Mouse (Mus musculus) forebrain, embryonic 11.5 days (tissue): ENCODE measurements at regions not wholly inside any gene's neighbourhood (a gene's known extent, or its start where the extent isn't known, plus 50 kb on each side); places are given as distances from the start of the nearest gene placed in this dataset.
"Not testable (repeated sequence)": the region's sequence is repeated elsewhere in the genome, so short reads cannot be mapped to it uniquely, and the experiment has no call there.

Experiments
- ATAC-seq: fragments of 200-750 bp; cut with Nextera tagmentation; replicated peaks from 2 replicates; pipeline ENCODE4 v1.8.0; 2017; ENCODE audit warnings: moderate TSS enrichment; ENCODE audit not compliant: low FRiP score
- DNase-seq: peaks from one replicate; pipeline ENCODE4 v3.0.0-alpha.2; 2017; ENCODE audit warnings: low spot score
- H3K27ac ChIP-seq: fragments of 300-500 bp; sonication (generic); 2 replicates; pipeline ENCODE4 v1.5.1; 2014; ENCODE audit warnings: low read depth, low read length
- H3K27me3 ChIP-seq: fragments of 300-500 bp; sonication (generic); 2 replicates; pipeline ENCODE4 v1.6.1; 2014; ENCODE audit warnings: mild to moderate bottlenecking, low read length, mixed read lengths; ENCODE audit not compliant: control insufficient read depth, insufficient read depth
- H3K36me3 ChIP-seq: fragments of 300-500 bp; sonication (generic); 2 replicates; pipeline ENCODE4 v1.6.1; 2014; ENCODE audit warnings: mild to moderate bottlenecking, low read length, moderate library complexity, mixed read lengths; ENCODE audit not compliant: control insufficient read depth, insufficient read depth
- H3K4me1 ChIP-seq: fragments of 300-500 bp; sonication (generic); replicated peaks from 2 replicates; pipeline ENCODE4 v1.6.1; 2014; ENCODE audit warnings: low read length, mixed read lengths; ENCODE audit not compliant: control insufficient read depth, insufficient read depth
- H3K4me2 ChIP-seq: fragments of 300-500 bp; sonication (generic); 2 replicates; pipeline ENCODE4 v1.6.1; 2014; ENCODE audit warnings: low read depth, mild to moderate bottlenecking, low read length, moderate library complexity, mixed read lengths; ENCODE audit not compliant: severe bottlenecking
- H3K4me3 ChIP-seq: fragments of 300-500 bp; sonication (generic); 2 replicates; pipeline ENCODE4 v1.5.1; 2014; ENCODE audit warnings: low read depth, low read length
- H3K9ac ChIP-seq: fragments of 300-500 bp; sonication (generic); 2 replicates; pipeline ENCODE4 v1.6.1; 2014; ENCODE audit warnings: low read length
- H3K9me3 ChIP-seq: fragments of 300-500 bp; sonication (generic); 2 replicates; pipeline ENCODE4 v1.6.1; 2016; ENCODE audit warnings: low read length, mixed read lengths; ENCODE audit not compliant: control insufficient read depth
- WGBS: fragments of 180-500 bp; shearing (Covaris S2); extraction: QIAGEN DNeasy Blood & Tissue Kit; methylation state at CpG from one replicate; pipeline ENCODE4 v1.1.7; 2014; 5-methylcytosine and 5-hydroxymethylcytosine counted together

GRCm38 (mm10) chr15:32041764-32042163, 135.3 kb upstream of the Tas2r119 start:
- no peak for ATAC-seq

GRCm38 (mm10) chr15:32042173-32042572, 134.9 kb upstream of the Tas2r119 start:
- Histone ChIP-seq H3K9me3 (no peaks in the 10 kb centered on the region), H3K27me3 (no peaks in the 10 kb centered on the region), H3K4me1 (no peaks in the 10 kb centered on the region), H3K4me2 (no peak overlapping the region), H3K4me3 (no peak overlapping the region), H3K9ac (no peak overlapping the region), H3K27ac (no peak overlapping the region), H3K36me3 (no peaks in the 10 kb centered on the region)
- 65% methylated on average over 4 of the region's 4 CpGs for WGBS
- DNase-seq (no peak), ATAC-seq (no peak)

More at GRCm38 (mm10) chr15:32041764-32042163, 135.3 kb upstream of the Tas2r119 start:
- Histone ChIP-seq H3K9me3 (no peaks in the 10 kb centered on the region), H3K9ac (no peak overlapping the region), H3K4me2 (no peak overlapping the region), H3K27me3 (no peaks in the 10 kb centered on the region), H3K4me3 (no peak overlapping the region), H3K27ac (no peak overlapping the region), H3K4me1 (no peaks in the 10 kb centered on the region), H3K36me3 (no peaks in the 10 kb centered on the region)
- 88% methylated on average over 6 of the region's 6 CpGs for WGBS
- no peak for DNase-seq

- WGBS, result 82% methylated on average over 1 of the region's 1 CpGs
- no peaks in the 10 kb centered on the region for H3K27me3 ChIP-seq
Observed at GRCm38 (mm10) chr15:32042589-32042988, 134.5 kb upstream of the Tas2r119 start.

DNA sequence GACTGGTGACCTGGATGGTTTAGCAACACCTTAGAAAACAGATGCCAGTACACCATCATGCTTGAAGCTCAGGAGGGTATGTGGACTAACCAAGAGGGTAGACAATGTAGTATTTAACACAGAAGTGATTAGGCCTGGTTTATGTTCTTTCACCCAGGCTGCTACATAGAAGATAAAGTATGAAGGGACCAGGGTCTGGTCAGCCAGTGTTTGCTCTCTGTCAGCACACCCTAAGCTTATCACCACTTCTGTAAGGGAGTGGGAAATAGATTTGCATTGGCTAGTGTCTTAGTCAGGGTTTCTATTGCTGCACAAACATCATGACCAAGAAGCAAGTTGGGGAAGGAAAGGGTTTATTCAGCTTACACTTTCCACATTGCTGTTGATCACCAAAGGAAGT, 133.9 kb upstream of the Tas2r119 start:
- Histone ChIP-seq H3K9ac (no peak overlapping the region), H3K27me3 (no peaks in the 10 kb centered on the region), H3K4me2 (no peak overlapping the region), H3K4me1 (no peaks in the 10 kb centered on the region), H3K4me3 (no peak overlapping the region), H3K27ac (no peak overlapping the region), H3K36me3 (no peaks in the 10 kb centered on the region), H3K9me3 (no peaks in the 10 kb centered on the region)
- ATAC-seq (no peak), DNase-seq (no peak)

More at GRCm38 (mm10) chr15:32042589-32042988, 134.5 kb upstream of the Tas2r119 start:
- H3K4me1 ChIP-seq, result no peaks in the 10 kb centered on the region
- H3K9ac ChIP-seq, result no peak overlapping the region
- no peak for DNase-seq
- no peak overlapping the region for H3K4me2 ChIP-seq
- H3K4me3 ChIP-seq, result no peak overlapping the region
- no peaks in the 10 kb centered on the region for H3K36me3 ChIP-seq
- no peaks in the 10 kb centered on the region for H3K9me3 ChIP-seq
- no peak for ATAC-seq
- H3K27ac ChIP-seq, result no peak overlapping the region

DNA sequence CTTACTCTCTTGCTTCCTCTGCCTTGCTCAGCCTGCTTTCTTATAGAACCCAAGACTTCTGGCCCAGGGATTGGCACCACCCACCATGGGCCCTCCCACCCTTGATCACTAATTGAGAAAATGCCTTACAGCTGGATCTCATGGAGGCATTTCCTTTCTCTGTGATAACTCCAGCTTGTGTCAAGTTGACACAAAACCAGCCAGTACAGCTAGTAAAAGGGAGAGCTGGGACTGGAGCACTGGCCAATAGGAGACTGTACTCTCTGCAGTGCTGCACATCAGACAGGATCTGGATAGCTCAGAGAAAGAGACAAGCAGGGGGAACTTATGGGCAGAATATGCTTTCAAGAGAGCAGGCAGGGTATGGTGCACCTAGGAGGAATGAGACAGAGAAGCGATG, 133.4 kb upstream of the Tas2r119 start:
- not testable (repeated sequence) for DNase-seq, H3K36me3 ChIP-seq, H3K9ac ChIP-seq, H3K27ac ChIP-seq, ATAC-seq, H3K9me3 ChIP-seq, H3K4me3 ChIP-seq, H3K27me3 ChIP-seq, H3K4me1 ChIP-seq, H3K4me2 ChIP-seq
- 86% methylated on average over 1 of the region's 1 CpGs for WGBS

DNA sequence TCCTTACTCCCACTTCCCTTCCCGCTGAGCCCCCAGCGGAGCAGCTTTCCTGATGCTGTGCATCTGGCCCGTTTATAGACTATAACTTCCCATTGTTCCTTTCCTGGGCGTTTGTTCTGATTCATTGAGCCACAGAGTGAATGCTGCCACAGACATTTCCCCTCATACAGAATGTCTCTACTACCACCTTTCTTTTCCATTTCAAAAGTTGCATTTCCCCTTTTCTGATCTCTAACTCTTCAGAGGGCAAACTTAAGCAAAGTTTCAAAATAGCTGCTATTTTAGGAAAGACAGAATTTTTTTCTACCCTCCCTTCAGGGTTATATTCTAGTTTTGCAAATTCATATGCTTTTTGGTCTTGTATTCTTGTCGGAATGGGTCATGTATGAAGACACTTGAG, 128.3 kb upstream of the Tas2r119 start:
- no peak overlapping the region for H3K4me3 ChIP-seq
- ATAC-seq (no peak), DNase-seq (no peak)
- H3K27me3 ChIP-seq, result no peaks in the 10 kb centered on the region
- H3K9ac ChIP-seq, result no peak overlapping the region
- no peaks in the 10 kb centered on the region for H3K4me1 ChIP-seq
- 32% methylated on average over 5 of the region's 5 CpGs for WGBS
- no peaks in the 10 kb centered on the region for H3K36me3 ChIP-seq
- H3K4me2 ChIP-seq, result no peak overlapping the region
- H3K9me3 ChIP-seq, result no peaks in the 10 kb centered on the region
- H3K27ac ChIP-seq, result no peak overlapping the region

GRCm38 (mm10) chr15:32061573-32061972, 115.5 kb upstream of the Tas2r119 start:
- H3K27ac ChIP-seq, result no peak overlapping the region
- WGBS, result 78% methylated on average over 4 of the region's 4 CpGs
- ATAC-seq, result no peak
- DNase-seq, result no peak
- no peaks in the 10 kb centered on the region for H3K27me3 ChIP-seq
- H3K4me1 ChIP-seq, result no peaks in the 10 kb centered on the region
- H3K4me3 ChIP-seq, result no peak overlapping the region
- H3K9ac ChIP-seq, result no peak overlapping the region
- no peaks in the 10 kb centered on the region for H3K9me3 ChIP-seq
- H3K36me3 ChIP-seq, result no peaks in the 10 kb centered on the region
- H3K4me2 ChIP-seq, result no peak overlapping the region

DNA sequence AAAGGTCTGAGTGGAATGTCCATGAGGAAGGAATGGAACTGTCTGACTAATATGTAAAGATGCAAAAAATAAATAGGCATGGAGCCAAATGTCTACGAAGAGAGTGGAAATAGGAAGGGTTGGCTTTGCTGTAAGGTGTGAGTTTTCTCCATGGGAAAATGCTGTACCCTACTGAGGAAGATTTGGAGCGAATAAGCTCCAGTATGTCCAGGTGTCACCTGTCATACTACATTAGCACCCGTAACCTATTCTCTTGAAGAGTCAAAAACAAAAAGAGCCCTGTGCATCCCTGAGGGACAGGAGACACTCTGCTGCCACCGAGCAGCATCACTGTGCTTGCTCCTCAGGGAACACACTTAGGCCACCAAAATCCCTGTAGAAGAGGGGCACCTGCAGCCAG, 95.0 kb upstream of the Tas2r119 start:
- no peak overlapping the region for H3K27ac ChIP-seq
- WGBS, result 86% methylated on average over 4 of the region's 4 CpGs
- no peaks in the 10 kb centered on the region for H3K4me1 ChIP-seq
- H3K4me3 ChIP-seq, result no peak overlapping the region
- ATAC-seq (no peak), DNase-seq (no peak)
- no peaks in the 10 kb centered on the region for H3K36me3 ChIP-seq
- H3K27me3 ChIP-seq, result no peaks in the 10 kb centered on the region
- no peak overlapping the region for H3K4me2 ChIP-seq
- H3K9ac ChIP-seq, result no peak overlapping the region
- no peaks in the 10 kb centered on the region for H3K9me3 ChIP-seq

DNA sequence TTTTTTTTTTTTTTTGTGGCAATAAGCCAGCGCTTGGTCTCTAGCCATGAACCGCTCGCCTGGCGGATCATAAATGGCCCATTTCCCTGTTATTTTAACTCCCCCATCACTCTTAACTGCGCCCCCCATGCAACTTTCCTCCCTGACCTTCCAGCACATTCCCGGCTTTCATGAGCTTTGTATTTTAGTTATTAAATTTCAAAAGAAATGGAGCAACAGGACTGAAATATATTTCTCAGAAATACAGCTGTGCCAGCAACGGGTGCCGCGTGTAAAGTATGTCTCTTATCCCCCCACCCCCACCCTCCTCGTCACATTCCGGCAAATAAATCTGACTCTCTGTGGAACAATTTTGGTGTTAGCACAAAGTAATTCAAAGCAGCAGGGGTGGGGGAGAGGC, 83.2 kb upstream of the Tas2r119 start:
- H3K4me1 ChIP-seq, result no peaks in the 10 kb centered on the region
- 84% methylated on average over 11 of the region's 11 CpGs for WGBS
- H3K4me3 ChIP-seq, result no peak overlapping the region
- H3K27me3 ChIP-seq, result no peaks in the 10 kb centered on the region
- H3K4me2 ChIP-seq, result no peak overlapping the region
- no peak for ATAC-seq
- no peak for DNase-seq
- H3K36me3 ChIP-seq, result no peaks in the 10 kb centered on the region
- H3K9me3 ChIP-seq, result no peaks in the 10 kb centered on the region
- H3K27ac ChIP-seq, result no peak overlapping the region
- no peak overlapping the region for H3K9ac ChIP-seq
